Mouse (Mus musculus) ZHBTc4 (cell line): ENCODE measurements at regions not wholly inside any gene's neighbourhood (a gene's known extent, or its start where the extent isn't known, plus 50 kb on each side); places are given as distances from the start of the nearest gene placed in this dataset.

Experiments
- DNase-seq: peaks from one replicate; pipeline ENCODE4 v3.0.0-alpha.2; 2011; ENCODE audit warnings: low read depth, low spot score

DNA sequence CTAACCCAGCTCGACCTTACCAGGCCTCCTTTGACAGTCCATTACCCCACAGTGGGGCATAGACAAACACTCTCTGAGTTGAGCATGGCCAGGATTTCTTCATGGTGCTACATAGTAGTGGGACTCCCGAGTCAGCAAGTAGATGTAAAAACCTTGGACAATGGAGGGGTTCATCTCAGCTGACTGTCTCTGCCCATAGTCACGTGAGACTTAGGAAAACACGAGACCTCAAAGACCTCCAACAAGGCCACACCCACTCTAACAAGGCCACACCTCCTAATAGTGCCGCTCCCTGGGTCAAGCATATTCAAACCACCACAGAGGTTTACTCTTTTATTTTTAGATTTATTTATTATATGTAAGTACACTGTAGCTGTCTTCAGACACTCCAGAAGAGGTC is 52.5 kb upstream of the Cldn24 start:
- peak; percentile 42 for DNase-seq

DNA sequence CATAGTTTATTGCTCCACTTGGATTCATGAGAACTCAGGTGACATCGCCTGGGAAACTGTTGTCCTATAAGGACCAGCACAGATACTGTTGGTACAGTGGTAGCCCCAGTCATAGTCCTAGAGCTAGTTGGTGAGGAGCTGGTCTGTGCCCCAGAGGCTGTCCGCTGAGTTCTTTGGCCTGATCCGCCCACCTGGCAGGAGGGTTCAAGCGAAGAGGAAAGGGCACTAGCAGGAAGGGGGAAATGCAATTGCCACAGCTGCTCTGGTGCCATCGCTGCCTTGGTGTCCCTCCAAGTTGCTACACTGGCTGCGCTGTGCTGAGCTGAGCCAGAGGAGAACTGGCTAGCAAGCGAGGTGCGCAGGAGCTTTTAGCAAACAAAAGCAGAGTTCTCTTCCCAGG is 53.2 kb upstream of the Cldn24 start:
- no peak for DNase-seq

DNA sequence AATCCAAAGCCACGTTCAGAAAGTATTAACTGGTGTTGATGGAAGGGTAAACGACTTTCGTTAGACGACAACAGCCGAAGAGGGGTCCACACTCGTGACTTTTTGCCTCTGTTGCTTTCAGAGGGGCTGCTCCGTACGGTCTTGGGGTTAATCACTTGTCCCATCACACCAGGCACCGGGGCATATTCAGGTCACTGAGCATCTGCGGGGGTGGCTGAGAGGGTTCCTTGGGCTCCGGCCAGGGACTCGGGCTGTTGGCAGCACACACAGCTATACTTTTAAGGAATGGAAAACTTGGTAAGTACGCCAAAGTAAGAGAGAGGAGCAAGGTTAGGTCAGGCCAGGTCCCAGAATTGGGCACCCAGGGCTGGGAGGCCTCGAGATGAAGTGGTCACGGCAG is 50.7 kb upstream of the Cdkn2aip start:
- no peak for DNase-seq

DNA sequence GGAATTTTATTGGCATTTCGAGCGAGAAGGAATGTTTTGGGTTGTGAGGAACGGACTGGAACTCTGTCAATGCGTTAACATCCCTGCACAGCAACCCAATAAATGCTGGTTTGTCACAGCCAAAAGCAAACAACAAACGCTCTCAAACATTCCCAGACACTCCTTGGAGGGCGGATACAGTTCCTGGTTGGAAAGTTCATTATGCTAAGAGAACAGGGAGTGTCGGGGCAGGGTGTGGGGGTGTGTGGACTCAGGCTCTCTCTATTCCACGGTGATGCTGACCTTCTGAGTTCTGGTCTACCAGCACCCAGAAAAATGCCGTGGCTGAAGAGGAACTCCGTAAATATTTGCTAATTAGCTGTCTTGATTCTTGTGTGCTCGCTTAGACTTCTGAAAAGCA is 50.3 kb upstream of the Cdkn2aip start:
- peak; percentile 74 for DNase-seq
